Mouse (Mus musculus) heart, adult 2 months (tissue): Measurements from ENCODE around the gene Dnase2a.

Experiments
- CTCF ChIP-seq: fragments of 200-600 bp; IDR thresholded peaks from 2 replicates; pipeline ENCODE4 v1.8.1; 2022; ENCODE audit warnings: antibody characterized with exemption, mild to moderate bottlenecking, moderate library complexity
- EP300 ChIP-seq: fragments of 200-500 bp; IDR thresholded peaks from 2 replicates; pipeline ENCODE4 v1.6.1; 2011; ENCODE audit warnings: low read depth, low read length, control low read depth; ENCODE audit not compliant: insufficient read depth
- POLR2A ChIP-seq: fragments of 200-500 bp; IDR thresholded peaks from 2 replicates; pipeline ENCODE4 v1.6.1; 2011; ENCODE audit warnings: mild to moderate bottlenecking, low read depth, low read length, control low read depth; ENCODE audit not compliant: insufficient read depth

DNA sequence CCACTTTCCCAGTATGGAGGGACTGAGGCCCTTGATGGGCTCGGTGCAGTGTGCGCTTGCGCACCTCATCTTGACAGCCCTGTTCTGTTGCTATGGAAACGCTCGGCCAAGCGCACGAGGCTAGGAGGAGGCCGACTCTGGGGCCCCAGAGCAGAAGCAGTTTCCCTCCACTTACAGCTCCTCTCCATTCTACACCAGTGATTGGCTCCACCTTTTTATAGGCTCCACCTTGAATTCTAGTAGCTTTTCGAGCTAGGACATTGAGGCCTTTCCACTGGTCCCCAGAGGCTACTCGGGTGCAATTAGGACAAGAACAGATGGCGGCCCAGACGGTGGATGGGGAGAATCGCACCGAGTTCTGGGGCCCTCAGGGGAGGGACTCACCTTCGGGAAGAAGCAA is 26.5 kb downstream of the Dnase2a start:
- TF ChIP-seq POLR2A = no peak
- TF ChIP-seq CTCF = no peak
- TF ChIP-seq EP300 = no peak
